Mouse (Mus musculus): ENCODE results near the gene Znrd1as.

- TF ChIP-seq CTCF (conservative IDR thresholded peaks at IDR 0.05; ENCODE audit: low read length), result no peak
- TF ChIP-seq NANOG (IDR thresholded peaks at IDR 0.05; ENCODE audit: borderline replicate concordance, low read length), result no peak
- no peak for TF ChIP-seq POU5F1 (IDR thresholded peaks at IDR 0.05; ENCODE audit: borderline replicate concordance, low read length)
These were observed 29.0 kb upstream of the Znrd1as start for GRCm38 (mm10) chr17:36929236-36929932.

Data from E14TG2a.4 (cell line).